Mouse (Mus musculus): Measurements from ENCODE around the gene Olfr1129.
"Not testable (repeated sequence)": the region's sequence is repeated elsewhere in the genome, so short reads cannot be mapped to it uniquely, and the experiment has no call there.

Olfr1129 gene

GRCm38 (mm10) chr2:87573602-87574001 lies at the start of gene Olfr1129:
Gene Olfr1129 (plus strand): TSS chr2:87573902.
- DNase-seq (ENCODE audit: low spot score in 2 of 2), result not testable (repeated sequence)

GRCm38 (mm10) chr2:87525899-87526616 lies 47.6 kb upstream of the Olfr1129 start:
- not testable (repeated sequence) for DNase-seq (ENCODE audit: low spot score in 2 of 2)

GRCm38 (mm10) chr2:87531496-87531895 lies 42.2 kb upstream of the Olfr1129 start, which contains the start of gene Olfr153:
Gene Olfr153 (plus strand): TSS chr2:87531796.
- no peak for DNase-seq (ENCODE audit: low spot score in 2 of 2)

- DNase-seq (ENCODE audit: low spot score in 2 of 2), result no peak
These were observed 38.9 kb upstream of the Olfr1129 start for GRCm38 (mm10) chr2:87534826-87535225.

GRCm38 (mm10) chr2:87545442-87545841 lies 28.3 kb upstream of the Olfr1129 start, which contains the start of gene Olfr1128:
Gene Olfr1128 (minus strand): TSS chr2:87545542.
- no peak for DNase-seq (ENCODE audit: low spot score in 2 of 2)

GRCm38 (mm10) chr2:87605912-87606311 lies 32.2 kb downstream of the Olfr1129 start, which contains the start of gene Olfr1130:
Gene Olfr1130 (plus strand): TSS chr2:87606212.
- not testable (repeated sequence) for DNase-seq (ENCODE audit: low spot score in 2 of 2)

GRCm38 (mm10) chr2:87626804-87627203 lies 53.1 kb downstream of the Olfr1129 start, which contains the start of gene Olfr1131:
Gene Olfr1131 (plus strand): TSS chr2:87627104.
- no peak for DNase-seq (ENCODE audit: low spot score in 2 of 2)
